Mouse (Mus musculus): ENCODE results near the gene Itpk1.

DNA sequence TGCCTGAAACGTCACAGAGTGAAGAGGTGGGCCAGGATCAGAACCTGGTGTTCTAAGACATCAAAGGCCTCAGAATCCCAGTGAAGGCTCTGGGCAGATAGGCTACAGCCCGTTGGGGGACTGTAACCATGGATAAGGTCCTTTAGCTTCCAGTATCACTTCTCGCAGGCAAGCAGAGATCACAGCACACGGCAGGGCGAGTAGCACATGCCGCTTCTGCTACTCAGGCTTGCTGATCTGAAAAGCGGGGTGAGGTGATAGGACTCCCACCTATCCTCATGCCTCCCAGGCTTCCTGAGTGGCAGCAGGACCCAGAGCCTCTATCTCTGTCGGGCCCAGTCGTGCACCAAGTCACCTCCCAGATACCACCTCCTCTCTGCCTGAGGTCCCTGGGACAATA lies 133.1 kb downstream of the Itpk1 start:
- no peak for TF ChIP-seq CTCF (IDR thresholded peaks at IDR 0.05; ENCODE audit: low read depth, low read length)
- TF ChIP-seq POLR2A (IDR thresholded peaks at IDR 0.05; ENCODE audit: insufficient read depth, low read length): no peak
- TF ChIP-seq EP300 (IDR thresholded peaks at IDR 0.05; ENCODE audit: insufficient read depth, low read depth, low read length): no peak
